In the genomic region with DNA sequence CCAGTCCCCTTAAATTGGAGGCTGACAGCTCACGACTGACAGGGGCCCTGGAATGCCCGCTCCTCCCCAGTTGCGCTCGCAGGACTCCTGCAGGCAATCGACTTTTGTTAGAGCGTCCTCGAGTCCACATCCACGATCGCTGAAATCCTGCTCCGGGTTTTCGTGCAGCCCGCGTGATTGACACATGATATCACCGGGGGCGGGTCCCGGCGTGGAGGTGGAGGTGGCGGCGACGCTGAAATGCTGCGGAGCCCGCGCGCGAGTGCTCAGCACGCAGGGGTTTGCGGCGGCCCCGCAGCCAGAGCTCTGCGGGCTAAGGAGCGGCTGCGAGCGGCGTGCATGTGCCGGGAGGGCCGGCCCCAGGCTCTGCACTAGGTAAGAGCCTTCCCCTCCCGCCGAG, we compare ENCODE assay signal across 8 mouse cellular contexts. TPM values are rescaled to one million over a fixed set of nuclear protein-coding genes. Genes with fewer than 3 reads are reported as not detected.
A peak's percentile ranks its signal among the peaks of the same experiment; 100 is the strongest.
DNase-seq lines count a peak whose midpoint lies in the region; TF ChIP-seq lines count a peak whose summit lies in the region.

Spry1 (plus strand) TSS at position 258 of the 400 bp plus-strand sequence.

- H3K27ac ChIP-seq in left cerebral cortex, adult 2 months: peak within 1 kb of the TSS; percentile 89
- H3K27ac ChIP-seq in macrophage: no peak within 1 kb of the TSS

- no peaks in the 10 kb centered on the region for H3K79me2 ChIP-seq in macrophage (ENCODE audit: inconsistent target)

- WGBS in macrophage (ENCODE audit: missing documents): under 1% methylated on average over 36 of the region's 38 CpGs

- intact Hi-C loops in left cerebral cortex, adult 2 months (cut with DNase I): loop anchor here (1.0 to 5.0 kb wide), 8 partner anchors 47 to 563 kb away; partner anchors contain the start of gene Gm5148

- H3K4me3 ChIP-seq in left cerebral cortex, adult 2 months: peak within 1 kb of the TSS; percentile 97
- peak within 1 kb of the TSS; percentile 7; the same call in 1 of the 2 replicates for H3K4me3 ChIP-seq in macrophage (ENCODE audit: inconsistent target)

- peak; percentile 95 to 99 for DNase-seq in adrenal gland, adult (ENCODE audit: inconsistent age in 2 of 2, low spot score in 1 of 2)
- DNase-seq in embryo, embryonic 10 days (ENCODE audit: low spot score): peak; percentile 95
- DNase-seq in gastrocnemius, postnatal 10 days: peak; percentile 95
- peak; percentile 89 for DNase-seq in hindlimb bud, embryonic 11.5 days (ENCODE audit: extremely low spot score, low read depth, low spot score)
- peak; percentile 96 to 99 for DNase-seq in left cerebral cortex, adult 2 months (ENCODE audit: extremely low spot score in 1 of 2, low spot score in 2 of 2)
- DNase-seq in retina, postnatal 7 days (ENCODE audit: low read depth, low spot score): peak; percentile 84
- DNase-seq in urinary bladder, adult 18-20 months (ENCODE audit: low spot score in 2 of 2): peak; percentile 89 to 100

- H3K36me3 ChIP-seq in macrophage (ENCODE audit: inconsistent target): no peaks in the 10 kb centered on the region

- no peak; the same call in 1 of the 2 replicates for TF ChIP-seq CTCF in left cerebral cortex, adult 2 months (IDR thresholded peaks at IDR 0.05)

RNA-seq across cellular contexts. Expression of gene Spry1, which starts in this region (rescaled TPM):
- 10 to 100 TPM; 51.7 to 61.1 TPM for total RNA-seq in gastrocnemius, postnatal 10 days (2021)
- 10 to 100 TPM in 1 of 2 experiments, 1 to 10 TPM in 1; 9.7 to 11.0 TPM for total RNA-seq in left cerebral cortex, adult 2 months (2021)
- total RNA-seq in macrophage (2018; cell fraction: chromatin; rRNA removed): 1 to 10 TPM in 11 of 26 experiments, under 1 TPM in 4, not detected in 11; 0.38 to 6.5 (median 1.9) TPM
- 1 to 10 TPM in 7 of 26 experiments, under 1 TPM in 17, not detected in 2; 0.07 to 5.9 (median 0.37) TPM for total RNA-seq in macrophage (2018; cell fraction: cytosol; rRNA removed)
- total RNA-seq in macrophage (2018; cell fraction: nucleus; rRNA removed): 1 to 10 TPM in 15 of 26 experiments, under 1 TPM in 7, not detected in 4; 0.21 to 7.6 (median 1.8) TPM
- 0.07 to 0.12 TPM (median 0.08 TPM) in 3 replicates for polyA plus RNA-seq in macrophage (2018)

Comparison
In these comparisons a context has a peak if more than half of its experiments do, and no peak if none do; other contexts are left out.
1. RNA of gene Spry1 (total RNA-seq): 51.7 to 61.1 TPM in gastrocnemius, postnatal 10 days; 9.7 to 11.0 TPM in left cerebral cortex, adult 2 months; every median in the first group is over 4 times any median in the second.
2. Peak in every context shown above with its lines, with median percentiles within 50 percentile points of each other: DNase-seq.